Mouse (Mus musculus) C2C12 (cell line): ENCODE data around the gene Irs3.
A peak's percentile ranks its signal among the peaks of the same experiment; 100 is the strongest.

ENCODE experiments used
- CTCF ChIP-seq: IDR thresholded peaks from one replicate; pipeline ENCODE4 v1.5.1; 2011; ENCODE audit not compliant: control insufficient read depth, insufficient read depth, insufficient read length
- MAX ChIP-seq: IDR thresholded peaks from one replicate; pipeline ENCODE4 v1.6.1; 2011; ENCODE audit warnings: mild to moderate bottlenecking, control low read depth
- MYOD1 ChIP-seq: IDR thresholded peaks from one replicate; pipeline ENCODE4 v1.6.1; 2011; ENCODE audit warnings: low read depth; ENCODE audit not compliant: control insufficient read depth, insufficient read length
- USF1 ChIP-seq: IDR thresholded peaks from one replicate; pipeline ENCODE4 v1.6.1; 2011; ENCODE audit warnings: low read depth, mild to moderate bottlenecking, control low read depth, moderate library complexity

DNA sequence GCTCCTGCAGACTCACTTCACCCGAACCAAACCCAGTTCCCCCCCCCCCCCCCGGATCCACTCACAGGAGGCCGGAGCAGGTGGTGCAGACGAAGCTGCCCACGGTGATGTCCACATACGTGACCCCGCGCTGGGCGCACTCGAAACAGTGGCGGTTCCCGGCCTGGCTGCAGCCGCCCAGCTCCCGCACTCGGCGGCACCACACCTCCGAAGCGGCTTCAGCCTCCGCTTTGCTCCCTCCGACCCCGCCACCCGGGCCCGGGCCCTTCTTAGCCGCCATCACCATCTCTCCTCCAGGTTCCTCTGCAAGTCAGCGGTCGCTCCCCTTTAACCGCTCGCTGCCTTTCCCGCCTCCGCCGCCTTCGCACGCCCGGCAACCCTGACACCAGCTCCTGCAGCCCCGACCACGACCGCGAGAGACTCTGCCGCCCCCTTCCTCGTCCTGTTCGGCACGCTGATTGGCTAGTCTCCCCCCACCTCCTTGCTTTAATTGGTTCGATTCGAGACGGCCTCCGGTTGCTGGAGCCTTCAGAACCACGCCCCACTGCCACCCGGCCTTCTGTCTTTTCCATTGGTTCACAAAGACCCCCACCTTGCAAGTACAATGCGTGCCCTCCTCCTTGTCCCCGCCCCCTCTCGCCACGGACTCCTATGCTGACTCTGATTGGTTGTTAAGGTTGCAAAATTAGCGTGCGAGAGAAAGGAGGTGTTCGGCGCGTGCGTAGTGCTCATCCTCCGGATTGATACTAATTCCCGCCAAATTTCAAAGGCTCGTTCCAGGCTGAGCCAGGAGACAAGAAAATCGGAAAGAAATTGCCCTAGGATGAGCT lies 39.0 kb upstream of the Irs3 start, which contains the start of gene Agfg2:
- no peak for TF ChIP-seq CTCF
- TF ChIP-seq MAX: peak; percentile 87
- TF ChIP-seq USF1: no peak
- TF ChIP-seq MYOD1: no peak
